ENCODE assay signal across 24 mouse cellular contexts in genomic region chr7:143689946-143690345, GRCm38 (mm10). TPM values are rescaled to one million over a fixed set of nuclear protein-coding genes. Genes with fewer than 3 reads are reported as not detected.
DNase-seq lines count a peak whose midpoint lies in the region; ATAC-seq and TF ChIP-seq lines count a peak whose summit lies in the region.
"Had no signal": no experiment of that assay in that cellular context is flagged by ENCODE, and none has a peak within 500 bp of the region (broad histone marks: within the 10 kb centered on the region; RNA-seq: fewer than 3 reads in every experiment).

No protein-coding gene starts in this region.

- H3K27ac ChIP-seq in layer of hippocampus, adult 2 months: no peak overlapping the region
- H3K27ac ChIP-seq: embryonic facial prominence, embryonic 12.5 days; embryonic facial prominence, embryonic 15.5 days; gastrocnemius, adult 2 months; heart, adult 2 months; heart, embryonic 10.5 days; hindbrain, embryonic 12.5 days; hindbrain, embryonic 15.5 days had no signal

- ATAC-seq in common myeloid progenitor, adult 5-6 weeks (replicated peaks; ENCODE audit: low read depth, poor library complexity, severe bottlenecking): peak; percentile 39
- ATAC-seq in megakaryocyte, adult 5-6 weeks (ENCODE audit: poor library complexity, severe bottlenecking): peak; percentile 38
- ATAC-seq: activated CD4-positive, CD25-positive, alpha-beta regulatory T cell, adult 4 months; forebrain, embryonic 14.5 days; forebrain, postnatal 0 days had no signal

- DNase-seq in right cerebral cortex, postnatal 25 days: peak; percentile 2
- DNase-seq in right cerebral cortex, postnatal 10 days (ENCODE audit: low spot score in 2 of 2): no peak
- DNase-seq in layer of hippocampus, adult 2 months (ENCODE audit: low spot score in 2 of 2): no peak
- DNase-seq in adrenal gland, adult (ENCODE audit: inconsistent age in 2 of 2, low spot score in 1 of 2): no peak
- DNase-seq: adrenal gland, postnatal 10 days; adrenal gland, postnatal 36 days; cerebellum, adult 18-20 months; cerebellum, adult 9-10 months; cerebellum, postnatal 14 days; forebrain, postnatal 0 days; gastrocnemius, adult 2 months; gastrocnemius, postnatal 14 days; heart, postnatal 14 days had no signal

- no peak overlapping the region for H3K4me3 ChIP-seq in layer of hippocampus, adult 2 months
- H3K4me3 ChIP-seq: embryonic facial prominence, embryonic 12.5 days; embryonic facial prominence, embryonic 15.5 days; gastrocnemius, adult 2 months; heart, adult 2 months; heart, embryonic 10.5 days; heart, embryonic 13.5 days; hindbrain, embryonic 12.5 days; hindbrain, embryonic 15.5 days had no signal

- TF ChIP-seq CTCF in layer of hippocampus, adult 2 months (conservative IDR thresholded peaks at IDR 0.05): no peak

RNA-seq across cellular contexts. Expression of gene Tnfrsf23, which starts 4.3 kb away (rescaled TPM):
- 0.63 TPM in 1 of 2 replicates, not detected in the other for total RNA-seq in common myeloid progenitor, adult 5-6 weeks (2017)
- 4.9 and 6.3 TPM in 2 replicates for total RNA-seq in megakaryocyte, adult 5-6 weeks (2015)
- total RNA-seq in megakaryocyte, adult 5-6 weeks (2017): 2.2 and 4.3 TPM in 2 replicates
- total RNA-seq in layer of hippocampus, adult 2 months (2021): 1 to 10 TPM; 1.3 to 1.6 TPM

RNA-seq across cellular contexts. Expression of gene Tnfrsf22, which starts 40.5 kb away (rescaled TPM):
- total RNA-seq in common myeloid progenitor, adult 5-6 weeks (2017): 3.7 and 4.7 TPM in 2 replicates
- 2.1 and 3.5 TPM in 2 replicates for total RNA-seq in megakaryocyte, adult 5-6 weeks (2015)
- 1.7 and 3.5 TPM in 2 replicates for total RNA-seq in megakaryocyte, adult 5-6 weeks (2017)
- total RNA-seq in layer of hippocampus, adult 2 months (2021): 1 to 10 TPM; 2.6 to 2.8 TPM
